Mouse (Mus musculus): ENCODE measurements at regions not wholly inside any gene's neighbourhood (a gene's known extent, or its start where the extent isn't known, plus 50 kb on each side); places are given as distances from the start of the nearest gene placed in this dataset.
A peak's percentile ranks its signal among the peaks of the same experiment; 100 is the strongest.

DNA sequence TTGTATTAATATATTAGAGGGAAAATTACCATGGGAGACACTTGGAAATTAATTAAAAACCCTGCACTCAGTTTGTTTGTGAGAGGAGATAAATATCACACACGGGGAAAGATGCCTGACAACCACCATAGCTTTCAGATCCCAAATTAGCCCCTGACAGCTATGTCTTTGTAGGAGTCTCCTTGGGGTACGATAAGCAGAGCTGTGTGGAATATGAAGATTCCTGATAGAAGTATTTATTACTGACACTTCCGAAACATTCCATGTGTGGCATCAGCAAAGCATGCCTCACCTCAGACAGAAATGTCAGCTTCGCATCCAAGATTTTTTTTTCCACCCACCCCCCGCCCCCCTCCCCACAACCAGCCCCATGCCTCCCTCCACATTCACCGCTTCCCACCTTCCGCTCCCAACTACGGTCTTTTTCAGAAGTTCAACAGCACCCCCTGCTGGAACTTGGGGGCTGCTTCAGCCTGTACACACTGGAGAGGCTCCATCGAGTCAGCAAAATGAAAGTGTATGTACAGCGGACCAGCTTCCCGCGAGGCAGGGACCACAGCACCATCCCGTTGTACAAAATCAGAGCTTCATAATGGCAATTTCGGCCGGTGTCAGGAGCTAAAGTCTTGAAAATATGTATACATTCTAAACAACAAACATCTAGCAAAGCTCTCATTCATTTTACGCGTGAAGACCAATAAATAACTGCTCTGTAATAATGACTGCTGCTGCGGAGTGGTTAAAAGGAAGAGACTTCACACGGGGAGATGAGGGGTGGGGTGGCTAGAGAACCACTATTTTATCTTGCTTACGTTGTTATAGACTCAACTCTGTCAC, 66.7 kb downstream of the Rwdd3 start:
- DNase-seq (ENCODE audit: low read depth, low spot score): peak; percentile 32

DNA sequence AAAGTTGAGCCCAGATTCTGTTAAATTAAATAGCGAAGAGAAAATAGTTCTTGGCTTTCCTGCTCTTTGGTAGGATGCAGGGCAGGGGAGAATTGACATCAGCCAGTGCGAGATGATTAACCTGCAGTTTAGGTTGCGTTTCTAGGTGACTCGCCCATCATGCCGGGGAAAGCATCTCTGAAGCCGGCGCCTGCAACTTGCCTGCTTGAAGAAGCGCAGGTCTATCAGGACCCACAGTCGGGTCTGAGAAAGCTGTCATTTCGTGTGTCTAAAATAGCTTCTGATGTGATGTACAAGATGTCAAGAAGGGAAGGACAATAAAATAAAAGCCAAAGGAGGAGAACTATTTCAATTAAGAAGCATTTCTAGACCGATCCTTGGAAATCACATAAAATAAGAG, 68.6 kb downstream of the Rwdd3 start:
- no peak for DNase-seq (ENCODE audit: low read depth, low spot score)

DNA sequence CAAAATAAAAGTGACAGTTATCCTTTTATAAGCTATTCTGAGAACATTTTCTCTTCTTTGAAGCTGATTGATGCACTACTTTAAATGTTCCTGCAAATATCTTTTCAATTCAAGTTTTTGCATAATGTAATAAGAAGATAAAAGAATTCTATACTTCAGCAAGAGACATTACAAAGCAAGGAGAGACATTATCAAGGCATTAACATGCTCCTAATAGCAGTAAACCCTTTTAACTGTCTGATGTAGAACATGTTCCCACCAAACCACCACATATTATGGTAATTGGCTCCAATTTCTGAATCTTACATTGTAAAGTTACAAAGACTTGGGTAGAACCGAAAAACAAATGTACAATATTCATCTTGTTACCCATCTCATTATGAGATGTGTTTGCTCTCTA, 69.4 kb downstream of the Rwdd3 start:
- DNase-seq (ENCODE audit: low read depth, low spot score): no peak

DNA sequence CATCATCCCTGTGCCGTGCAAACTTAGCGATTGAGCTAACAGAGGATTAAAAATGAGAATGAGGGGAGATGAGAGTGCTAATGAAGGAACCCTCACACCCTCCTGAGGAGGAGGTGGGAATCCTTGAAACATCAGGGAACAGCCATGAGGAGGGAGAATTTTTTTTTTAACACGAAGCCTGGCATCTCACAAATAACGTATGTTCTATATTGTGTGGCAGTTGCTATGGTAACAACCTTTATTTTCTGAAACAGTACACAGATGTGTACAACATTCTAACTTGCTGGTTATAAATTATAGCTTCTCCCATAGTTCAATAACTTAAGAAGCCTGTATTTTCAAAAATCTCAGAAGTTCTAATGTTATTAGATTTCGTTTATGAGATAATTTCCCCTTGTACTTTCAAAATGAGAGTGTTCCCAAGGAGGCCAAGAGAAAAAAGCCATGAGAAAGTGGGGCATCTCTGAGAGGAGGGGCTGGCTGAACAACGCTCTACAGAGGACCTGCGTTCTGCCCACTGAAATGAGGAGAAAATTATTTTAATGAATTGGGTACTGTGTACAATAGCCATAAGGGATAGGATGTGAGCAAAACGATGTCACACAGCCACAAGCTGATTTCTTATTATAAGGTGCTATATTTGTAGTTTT, 71.2 kb downstream of the Rwdd3 start:
- no peak for DNase-seq (ENCODE audit: low read depth, low spot score)

DNA sequence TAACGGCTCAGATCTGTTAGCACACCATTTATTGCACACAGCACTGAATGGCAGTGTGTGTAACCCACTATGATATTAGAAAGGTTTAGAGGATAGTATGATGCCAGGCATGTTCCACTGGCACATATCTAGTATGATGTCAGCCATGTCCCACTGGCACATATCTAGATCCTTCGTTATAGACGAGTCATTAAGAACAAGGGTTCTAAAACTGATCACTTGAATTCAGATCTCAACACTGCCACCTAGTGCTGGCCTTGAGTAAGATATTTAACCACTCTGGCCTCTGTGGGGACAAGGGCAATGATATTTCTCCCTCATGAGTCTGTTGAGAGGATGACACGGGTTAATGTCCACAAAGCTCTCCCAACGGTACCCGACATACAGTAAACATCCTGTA, 78.0 kb downstream of the Rwdd3 start:
- no peak for DNase-seq (ENCODE audit: low read depth, low spot score)

DNA sequence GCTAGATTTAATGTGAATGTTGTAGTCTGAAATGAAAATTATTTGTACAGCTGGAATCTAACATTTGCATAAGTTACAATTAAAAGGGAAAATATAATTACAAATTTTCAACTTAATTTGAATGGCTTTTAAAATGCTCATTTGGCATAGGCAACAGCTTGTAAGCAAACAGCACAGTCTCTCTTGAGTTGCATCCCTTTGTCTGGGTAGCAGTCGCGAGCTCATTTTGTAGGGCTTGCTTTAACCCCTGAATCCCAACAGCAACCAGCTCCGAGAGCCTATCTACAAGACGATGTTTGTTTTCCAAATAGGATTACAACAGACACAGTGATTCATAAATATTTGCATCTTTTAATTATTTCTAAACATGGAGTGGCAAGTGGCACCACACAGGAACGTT, 82.8 kb downstream of the Rwdd3 start:
- no peak for DNase-seq (ENCODE audit: low read depth, low spot score)

DNA sequence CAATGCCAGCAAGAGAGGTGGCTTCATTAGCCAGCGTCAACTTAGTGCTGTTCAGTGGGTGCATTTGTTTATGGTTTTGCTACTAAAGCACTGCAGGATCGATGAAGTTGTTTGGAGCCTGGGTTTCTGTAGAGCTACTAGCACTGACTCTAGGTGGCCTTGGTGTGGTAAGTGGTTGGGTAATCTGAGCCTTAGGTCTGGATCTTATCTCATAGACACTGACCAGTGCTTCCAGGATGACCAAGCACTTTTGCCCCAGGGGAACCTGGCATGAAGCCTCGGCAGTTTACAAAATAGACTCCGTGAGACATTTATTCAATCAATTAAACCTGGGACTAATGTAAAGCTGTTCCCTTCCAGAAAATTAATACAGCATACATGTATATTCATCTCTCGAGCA, 102.8 kb downstream of the Rwdd3 start:
- no peak for DNase-seq (ENCODE audit: low read depth, low spot score)

DNA sequence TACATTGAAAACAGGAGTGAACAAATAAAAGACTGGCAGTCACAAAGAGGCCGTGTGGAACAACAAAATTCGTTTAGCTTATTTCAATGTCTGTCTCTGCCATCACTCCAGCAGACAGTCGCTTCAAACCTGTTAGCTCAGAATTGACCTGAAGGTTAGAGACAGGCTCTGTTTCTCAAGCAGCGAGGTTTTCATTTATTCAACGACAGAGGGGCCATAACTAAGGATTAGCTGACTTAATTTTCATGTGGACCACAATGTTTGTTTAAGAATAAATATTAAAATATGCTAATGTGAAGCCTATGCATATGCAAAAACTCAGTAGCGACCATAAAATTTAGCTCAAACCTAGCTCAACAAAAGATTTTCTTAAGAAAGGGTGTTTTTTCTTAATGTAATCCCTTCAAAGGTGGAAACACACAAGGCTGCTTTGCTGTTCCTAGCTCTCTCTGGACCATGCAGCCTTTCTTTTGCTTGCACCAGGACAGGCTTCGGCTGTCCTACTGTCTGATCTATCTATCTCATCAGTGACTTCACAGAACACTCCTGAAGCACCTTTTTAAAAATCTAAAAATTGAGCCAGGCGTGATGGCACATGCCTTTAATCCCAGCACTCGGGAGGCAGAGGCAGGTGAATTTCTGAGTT, 135.5 kb downstream of the Rwdd3 start:
- no peak for DNase-seq (ENCODE audit: low read depth, low spot score)

DNA sequence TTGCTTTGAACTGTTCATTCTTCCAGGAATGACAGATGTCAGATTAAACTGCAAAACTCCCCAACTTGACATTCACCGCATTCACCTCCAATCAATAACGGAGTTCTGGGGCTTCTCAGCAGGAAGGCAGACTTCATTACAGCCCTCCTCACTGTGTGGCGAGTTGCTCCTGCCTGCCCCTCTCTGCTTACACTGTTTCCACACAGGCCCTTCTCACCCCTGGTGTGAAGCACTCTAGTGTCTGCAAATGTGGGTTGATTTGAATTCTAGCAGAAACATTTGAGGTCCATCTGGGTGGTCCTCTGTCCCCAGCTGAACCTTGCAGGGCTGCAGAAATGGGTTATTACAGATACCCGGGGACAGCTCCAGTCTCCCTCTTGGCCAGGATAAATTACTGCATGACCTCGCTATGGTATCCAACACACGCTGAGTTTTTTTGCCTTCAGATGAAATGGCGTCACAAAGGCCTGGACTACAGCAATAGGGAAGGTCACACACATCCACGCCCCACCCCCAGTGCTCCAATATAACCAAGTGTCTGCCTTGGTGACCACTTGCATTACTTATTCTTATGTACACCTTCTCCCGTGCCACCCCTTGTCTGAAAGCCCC, 145.8 kb downstream of the Rwdd3 start:
- no peak for DNase-seq (ENCODE audit: low read depth, low spot score)

DNA sequence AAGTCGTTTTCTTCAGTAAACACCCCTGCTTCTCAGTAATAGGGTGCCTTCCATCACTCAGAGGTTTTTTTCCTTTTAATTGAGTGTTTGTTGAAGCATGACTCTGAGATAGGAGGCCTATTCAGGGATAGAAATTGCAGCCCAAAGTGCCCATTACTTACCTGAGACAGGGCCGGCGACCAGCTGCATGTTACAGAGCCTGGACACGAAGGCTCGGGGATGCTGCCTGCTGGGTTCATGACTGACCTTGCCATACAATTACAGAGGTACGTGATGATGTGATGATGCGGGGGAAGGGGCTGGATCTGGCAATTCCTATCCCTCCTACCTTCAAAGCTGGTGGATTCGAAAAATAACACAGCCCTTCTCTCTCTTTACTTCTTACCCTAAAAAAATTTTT, 146.7 kb downstream of the Rwdd3 start:
- DNase-seq (ENCODE audit: low read depth, low spot score): no peak

DNA sequence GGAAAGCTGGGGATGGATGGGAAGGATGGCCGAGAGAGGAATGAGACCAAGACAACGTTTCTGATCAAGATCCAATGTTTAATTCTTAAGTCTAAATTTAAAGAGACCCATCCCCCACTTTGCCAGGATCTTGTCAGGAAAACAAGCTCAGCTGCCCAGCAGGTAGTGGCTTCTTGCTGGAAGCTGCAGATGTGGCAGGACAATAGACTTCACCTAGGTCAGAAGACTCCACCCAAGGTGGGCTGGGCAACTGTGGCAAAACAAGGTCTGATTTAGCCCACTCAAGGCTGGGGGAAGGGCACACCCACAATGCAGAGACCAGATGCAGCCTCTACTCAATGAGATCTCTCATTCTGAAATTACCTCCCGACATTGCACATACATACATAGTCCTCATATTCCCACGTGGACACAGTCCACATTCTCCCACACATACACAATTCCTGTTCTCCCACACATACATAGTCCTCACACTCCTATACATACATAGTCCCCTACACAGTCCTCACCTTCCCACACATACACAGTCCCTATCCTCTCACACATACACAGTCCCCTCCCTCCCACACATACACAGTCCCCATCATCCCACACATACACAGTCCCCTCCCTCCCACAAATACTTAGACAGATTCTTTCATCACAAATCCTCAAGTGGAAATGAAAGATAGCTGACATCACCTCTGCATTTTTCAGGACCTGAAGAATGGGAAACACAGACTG, 150.2 kb downstream of the Rwdd3 start:
- DNase-seq (ENCODE audit: low read depth, low spot score): no peak

DNA sequence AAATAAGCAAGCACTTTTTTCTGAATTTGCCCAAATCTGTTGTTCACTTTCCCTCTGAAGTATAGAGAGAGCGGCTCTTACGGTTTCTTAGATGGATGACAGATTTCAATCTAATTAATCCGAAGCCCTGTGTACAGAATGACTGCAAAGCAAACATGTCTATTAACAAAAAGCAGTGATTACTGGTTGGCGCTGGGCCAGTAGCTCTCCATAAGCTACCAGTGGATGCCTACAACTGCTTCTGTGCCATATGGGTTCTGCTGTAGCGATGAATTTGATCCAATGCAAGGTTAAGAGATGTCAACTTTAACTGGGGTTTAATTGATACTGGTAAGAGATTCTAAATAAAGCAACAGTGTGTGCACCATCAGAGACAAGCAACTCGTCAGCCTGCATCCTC, 162.3 kb downstream of the Rwdd3 start:
- no peak for DNase-seq (ENCODE audit: low read depth, low spot score)

DNA sequence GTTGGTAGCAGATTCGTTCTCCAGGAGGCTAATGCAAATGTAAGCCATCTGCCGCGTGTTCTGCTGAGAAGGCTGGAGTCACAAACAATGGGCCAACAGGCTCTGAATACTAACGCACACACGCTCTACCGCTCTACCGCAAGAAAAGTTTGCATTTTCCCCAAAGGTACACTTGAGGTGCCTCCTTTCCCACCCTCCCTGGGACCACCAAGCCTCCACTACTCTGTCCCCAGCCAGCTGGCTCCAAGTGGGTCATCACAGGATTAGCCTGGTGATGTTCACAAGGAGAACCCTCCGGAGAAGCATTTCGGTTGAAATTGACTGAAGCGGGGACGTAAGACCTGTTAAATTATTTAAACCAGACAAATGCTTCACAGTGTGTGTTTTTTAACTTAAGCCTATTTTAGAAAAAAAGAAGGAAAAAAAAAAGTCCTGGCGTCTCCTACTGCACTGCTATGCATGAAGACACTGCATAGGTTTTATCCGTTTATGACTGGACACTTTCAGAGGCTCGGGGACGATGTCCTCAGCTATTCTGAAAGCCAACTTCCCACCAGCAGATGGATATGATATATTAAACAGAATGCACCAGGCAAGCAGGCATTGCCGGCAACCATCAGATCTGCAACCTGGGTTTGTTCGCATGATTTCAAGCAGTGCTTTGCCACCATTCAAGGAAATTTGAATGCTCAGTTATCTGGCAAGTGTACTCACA, 187.8 kb downstream of the Rwdd3 start:
- DNase-seq (ENCODE audit: low read depth, low spot score): no peak

DNA sequence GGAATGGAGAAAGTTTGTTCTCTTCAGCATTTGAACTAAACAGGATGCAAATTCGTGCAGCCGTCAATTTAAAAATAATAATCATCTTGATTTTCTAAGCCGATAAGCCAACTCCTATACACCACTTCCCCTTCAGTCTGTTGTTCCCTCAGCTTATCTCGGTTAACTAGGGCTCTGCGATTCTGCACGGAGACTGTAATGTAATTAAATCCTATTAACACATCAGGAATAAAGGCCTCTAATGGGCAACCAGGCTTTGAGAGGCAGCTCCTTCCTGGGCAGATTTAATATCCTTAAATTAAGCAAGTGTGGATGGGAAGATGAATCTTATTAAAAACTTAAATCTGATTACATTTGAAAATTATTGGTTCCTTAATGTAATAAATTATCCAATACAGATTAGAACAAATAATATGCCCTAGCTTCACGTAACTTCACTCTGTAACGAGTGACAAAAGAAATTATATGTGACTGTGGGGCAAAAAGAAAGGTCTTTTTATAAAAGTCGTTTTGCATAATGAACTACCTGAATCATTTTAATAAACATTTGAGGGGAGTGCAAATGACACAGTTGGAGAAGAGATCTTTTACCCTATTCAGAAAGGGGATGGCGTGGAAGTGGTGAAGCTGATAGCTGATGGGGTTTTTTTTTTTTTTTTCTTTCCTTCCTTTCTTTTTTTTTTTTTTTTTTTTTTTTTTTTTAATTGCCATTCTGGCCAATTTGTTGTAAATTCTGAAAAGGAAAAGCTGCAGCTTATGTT, 188.5 kb downstream of the Rwdd3 start:
- no peak for DNase-seq (ENCODE audit: low read depth, low spot score)

DNA sequence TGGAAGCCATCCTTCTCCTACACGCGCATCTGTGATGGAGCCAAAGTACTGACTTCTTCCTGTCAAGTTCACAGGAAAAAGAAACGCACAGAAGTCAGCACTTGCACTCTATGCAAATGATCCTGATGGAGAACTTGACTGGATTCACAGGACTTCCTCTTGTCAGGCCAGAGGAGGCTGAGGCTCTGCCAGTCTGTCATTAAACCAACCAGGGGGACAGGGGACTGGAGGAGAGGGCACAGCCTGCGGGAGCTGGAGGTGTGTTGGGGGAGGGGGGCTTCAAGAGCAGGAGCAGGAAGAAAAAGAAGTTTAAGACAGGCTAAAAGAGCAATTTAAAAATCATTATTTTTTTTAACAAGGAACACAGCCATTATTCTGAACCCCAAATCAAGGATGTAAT, 189.3 kb downstream of the Rwdd3 start:
- no peak for DNase-seq (ENCODE audit: low read depth, low spot score)

DNA sequence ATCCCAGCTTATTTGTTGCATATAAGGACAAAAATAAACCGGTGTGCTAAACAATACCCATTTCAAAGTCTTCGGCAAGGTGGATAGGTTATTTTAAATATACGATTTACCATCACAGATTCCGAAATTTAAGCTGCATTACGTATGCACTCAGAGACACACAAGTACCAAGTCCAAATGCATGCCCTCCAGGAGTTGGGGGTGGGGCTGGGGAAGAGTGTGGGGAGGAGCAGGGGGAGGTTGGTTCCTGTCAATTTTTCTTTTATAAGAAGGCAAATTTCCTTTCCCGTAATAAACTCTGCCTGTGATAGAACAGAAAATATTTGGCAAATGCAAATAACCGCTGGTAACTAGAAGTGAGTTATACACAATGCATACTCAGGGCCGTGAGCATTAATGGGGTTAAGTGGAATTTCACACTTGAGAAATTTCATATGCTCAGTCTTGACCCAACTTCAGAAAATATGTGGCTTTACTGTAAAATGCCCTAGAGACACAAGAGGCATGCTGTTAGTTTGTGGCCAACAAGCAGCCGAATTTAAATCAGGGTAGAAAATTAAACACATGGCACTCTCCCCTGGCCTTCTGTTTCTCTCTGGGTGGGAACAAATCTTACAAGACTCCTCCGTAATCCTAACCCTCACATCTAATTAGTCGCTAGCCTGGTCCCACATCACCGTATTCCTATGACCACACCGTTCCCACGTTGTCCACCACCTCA, 200.6 kb downstream of the Rwdd3 start:
- no peak for DNase-seq (ENCODE audit: low read depth, low spot score)

DNA sequence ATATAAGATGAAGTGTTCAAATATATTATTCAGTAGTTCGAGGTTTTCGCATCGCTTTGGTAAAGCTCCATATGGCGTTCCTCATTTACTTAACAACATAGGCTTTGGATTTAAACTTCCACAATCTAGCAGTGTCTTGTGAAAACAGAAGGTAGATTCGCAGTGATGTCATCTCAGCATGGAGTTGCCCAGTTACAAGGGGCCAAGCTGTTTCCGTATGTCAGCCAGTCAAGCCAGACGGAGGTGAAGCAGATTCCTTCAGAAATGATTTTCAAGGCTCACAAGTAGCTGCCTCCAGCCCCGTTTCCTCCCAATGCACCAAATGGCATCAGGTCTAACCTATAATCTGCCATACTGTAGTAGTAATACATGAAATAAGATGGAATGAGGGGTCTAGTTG, 224.6 kb downstream of the Rwdd3 start:
- DNase-seq (ENCODE audit: low read depth, low spot score): no peak

DNA sequence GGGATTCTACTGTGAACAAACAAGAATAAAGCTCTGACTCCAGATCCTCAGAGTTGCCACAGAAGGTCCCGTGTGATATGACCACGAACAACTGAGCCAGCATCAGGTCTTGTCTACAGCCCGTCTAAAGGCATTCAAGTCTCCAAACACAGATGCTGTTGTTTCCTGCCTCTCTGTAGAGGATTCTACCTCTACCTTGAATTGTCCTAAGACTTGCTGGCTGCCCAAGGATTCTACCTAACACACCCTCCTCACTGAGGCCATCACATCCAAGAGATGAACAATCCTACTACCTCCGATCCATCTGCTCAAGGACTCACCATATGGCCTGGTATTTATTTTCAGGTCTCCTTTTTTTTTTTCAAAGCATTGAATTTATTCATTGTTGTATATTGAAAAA, 237.1 kb downstream of the Rwdd3 start:
- DNase-seq (ENCODE audit: low read depth, low spot score): no peak

DNA sequence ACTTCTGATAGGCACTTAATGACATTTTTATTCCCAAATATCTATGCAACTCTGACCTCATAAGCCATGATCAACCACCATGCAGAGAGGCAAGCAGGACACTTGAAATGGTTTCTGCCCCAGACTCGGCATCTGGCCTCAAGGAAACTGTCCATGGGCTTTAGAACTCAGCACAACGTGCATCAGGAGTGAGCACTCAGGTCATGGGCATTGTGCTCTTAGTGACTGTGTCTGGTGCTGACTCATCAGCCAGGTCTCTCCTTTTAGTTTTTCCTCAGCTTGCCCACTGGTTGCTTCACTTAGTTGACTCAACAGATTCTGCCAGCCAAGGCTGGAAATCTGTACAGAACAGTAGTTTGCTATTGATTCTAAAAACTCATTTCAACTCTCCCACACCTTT, 251.1 kb downstream of the Rwdd3 start:
- no peak for DNase-seq (ENCODE audit: low read depth, low spot score)

DNA sequence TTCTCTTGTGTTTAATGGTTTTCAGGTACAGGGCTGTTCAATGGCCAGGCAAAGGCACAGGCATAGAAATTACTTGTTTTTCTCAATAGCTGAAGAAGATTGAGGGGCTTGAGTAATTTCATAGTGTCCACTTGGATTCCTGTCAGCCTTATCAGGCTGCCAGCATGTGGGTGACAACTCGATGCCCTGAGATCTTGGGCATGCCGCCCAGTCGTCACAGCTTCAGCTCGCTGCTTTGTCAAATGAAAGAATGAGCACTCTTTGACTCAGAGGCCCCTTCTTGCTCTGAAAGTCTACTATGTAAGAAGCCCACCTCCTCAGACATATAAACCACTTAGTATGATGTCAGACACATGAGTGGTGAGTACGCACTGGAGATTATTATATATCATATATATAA, 272.6 kb downstream of the Rwdd3 start:
- DNase-seq (ENCODE audit: low read depth, low spot score): no peak

Measured in skeletal muscle tissue, adult 2 months (tissue).